Mouse (Mus musculus) right cerebral cortex, postnatal 14 days (tissue): Measurements from ENCODE around the gene 4931428L18Rik.
A peak's percentile ranks its signal among the peaks of the same experiment; 100 is the strongest.

Experiments
- DNase-seq: peaks from one replicate; pipeline ENCODE4 v3.0.0; 2022

4931428L18Rik gene

GRCm38 (mm10) chr1:31150546-31150945 is 71.9 kb downstream of the 4931428L18Rik start:
- DNase-seq: no peak

- DNase-seq: no peak
Observed at GRCm38 (mm10) chr1:31149671-31150070, 72.8 kb downstream of the 4931428L18Rik start.

GRCm38 (mm10) chr1:31143571-31143970 is 78.9 kb downstream of the 4931428L18Rik start:
- no peak for DNase-seq

GRCm38 (mm10) chr1:31142288-31143094 is 80.0 kb downstream of the 4931428L18Rik start:
- DNase-seq: no peak

- DNase-seq: no peak
Observed at GRCm38 (mm10) chr1:31138387-31138786, 84.1 kb downstream of the 4931428L18Rik start.

- no peak for DNase-seq
Observed at GRCm38 (mm10) chr1:31113466-31113865, 109.0 kb downstream of the 4931428L18Rik start.

- no peak for DNase-seq
Observed at GRCm38 (mm10) chr1:31107961-31108360, 114.5 kb downstream of the 4931428L18Rik start.

GRCm38 (mm10) chr1:31102863-31103657 is 119.4 kb downstream of the 4931428L18Rik start:
- DNase-seq: peak; percentile 8

GRCm38 (mm10) chr1:31102280-31102679 is 120.2 kb downstream of the 4931428L18Rik start:
- DNase-seq: no peak

GRCm38 (mm10) chr1:31097208-31097607 is 125.3 kb downstream of the 4931428L18Rik start:
- no peak for DNase-seq

- no peak for DNase-seq
Observed at GRCm38 (mm10) chr1:31096466-31096793, 126.1 kb downstream of the 4931428L18Rik start.

GRCm38 (mm10) chr1:31095706-31096465 is 126.6 kb downstream of the 4931428L18Rik start:
- DNase-seq: no peak

- DNase-seq: no peak
Observed at GRCm38 (mm10) chr1:31094792-31095191, 127.7 kb downstream of the 4931428L18Rik start.

GRCm38 (mm10) chr1:31093939-31094338 is 128.5 kb downstream of the 4931428L18Rik start:
- no peak for DNase-seq

GRCm38 (mm10) chr1:31088686-31089085 is 133.8 kb downstream of the 4931428L18Rik start:
- no peak for DNase-seq

- no peak for DNase-seq
Observed at GRCm38 (mm10) chr1:31072523-31073370, 149.7 kb downstream of the 4931428L18Rik start.

GRCm38 (mm10) chr1:31071209-31071608 is 151.3 kb downstream of the 4931428L18Rik start:
- no peak for DNase-seq

GRCm38 (mm10) chr1:31064817-31065740 is 157.4 kb downstream of the 4931428L18Rik start:
- peak; percentile 16 for DNase-seq

- no peak for DNase-seq
Observed at GRCm38 (mm10) chr1:31059806-31060205, 162.7 kb downstream of the 4931428L18Rik start.

- DNase-seq: no peak
Observed at GRCm38 (mm10) chr1:31058861-31059351, 163.6 kb downstream of the 4931428L18Rik start.

- no peak for DNase-seq
Observed at GRCm38 (mm10) chr1:31058196-31058595, 164.3 kb downstream of the 4931428L18Rik start.
